Mouse (Mus musculus) granulocyte monocyte progenitor cell, adult 5-6 weeks (primary cell): Measurements from ENCODE around the gene Atg9b. TPM values are rescaled to one million over a fixed set of nuclear protein-coding genes. Genes with fewer than 3 reads are reported as not detected.
A peak's percentile ranks its signal among the peaks of the same experiment; 100 is the strongest.
"Not testable (repeated sequence)": the region's sequence is repeated elsewhere in the genome, so short reads cannot be mapped to it uniquely, and the experiment has no call there.

Experiments
- ATAC-seq: replicated peaks from 2 replicates; pipeline ENCODE4 v1.8.0; 2016; ENCODE audit warnings: mild to moderate bottlenecking, moderate TSS enrichment, inconsistent platforms; ENCODE audit not compliant: poor library complexity, severe bottlenecking
- total RNA-seq, 2 experiments: library from RNA; stranded (forward) in 1 of 2; stranded (reverse) in 1 of 2; fragments of 200-712, 200-1000 nt in 1 of 2; fragments of >200 nt in 1 of 2; fragmentation: Nextera tagmentation in 1 of 2; gene quantifications; 2 replicates each; pipeline ENCODE4 v1.2.3; 2014 to 2017

Gene Atg9b
- total RNA-seq, 2 experiments from 2014 or later: 4.0 to 5.3 TPM

DNA sequence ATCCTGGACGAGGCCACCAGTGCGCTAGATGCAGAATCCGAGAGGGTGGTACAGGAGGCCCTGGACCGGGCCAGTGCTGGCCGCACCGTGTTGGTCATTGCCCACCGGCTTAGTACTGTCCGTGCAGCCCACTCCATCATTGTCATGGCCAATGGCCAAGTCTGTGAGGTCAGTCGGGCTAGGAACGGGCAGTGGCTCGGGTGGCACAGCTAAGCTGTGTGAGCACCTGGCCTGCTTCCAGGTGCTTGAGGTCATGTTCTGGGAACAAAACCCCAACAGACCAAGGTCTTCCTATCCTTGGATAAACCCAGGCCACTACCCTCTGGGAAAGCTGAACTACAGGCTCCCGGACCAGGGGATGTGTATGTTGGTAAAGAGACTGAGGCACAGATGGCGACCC, 16.7 kb upstream of the Atg9b start:
- no peak for ATAC-seq

DNA sequence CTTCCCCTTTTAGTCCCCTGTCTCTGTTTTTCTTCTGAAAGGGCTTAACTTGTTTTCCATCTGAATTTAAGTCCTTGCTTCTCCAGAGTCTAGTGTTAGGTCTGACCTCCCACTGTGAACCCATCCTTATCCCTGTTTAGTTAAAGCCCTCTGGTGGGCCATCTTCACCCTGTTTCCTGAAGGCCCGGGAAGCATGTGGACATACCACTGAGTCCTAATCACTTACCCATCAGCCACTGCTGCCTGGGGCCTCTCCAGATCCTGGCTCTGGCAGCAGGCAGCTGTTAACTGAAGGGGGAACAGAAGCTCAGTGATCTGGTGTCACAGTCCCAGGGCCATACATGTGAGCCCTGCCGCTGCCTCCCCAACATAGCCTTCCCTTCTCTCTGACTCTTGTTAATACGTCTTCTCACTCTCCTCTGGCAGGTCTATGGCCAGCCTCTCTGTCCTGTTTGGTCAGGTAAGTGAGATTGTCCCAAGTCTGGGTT, 13.5 kb upstream of the Atg9b start:
- no peak for ATAC-seq

DNA sequence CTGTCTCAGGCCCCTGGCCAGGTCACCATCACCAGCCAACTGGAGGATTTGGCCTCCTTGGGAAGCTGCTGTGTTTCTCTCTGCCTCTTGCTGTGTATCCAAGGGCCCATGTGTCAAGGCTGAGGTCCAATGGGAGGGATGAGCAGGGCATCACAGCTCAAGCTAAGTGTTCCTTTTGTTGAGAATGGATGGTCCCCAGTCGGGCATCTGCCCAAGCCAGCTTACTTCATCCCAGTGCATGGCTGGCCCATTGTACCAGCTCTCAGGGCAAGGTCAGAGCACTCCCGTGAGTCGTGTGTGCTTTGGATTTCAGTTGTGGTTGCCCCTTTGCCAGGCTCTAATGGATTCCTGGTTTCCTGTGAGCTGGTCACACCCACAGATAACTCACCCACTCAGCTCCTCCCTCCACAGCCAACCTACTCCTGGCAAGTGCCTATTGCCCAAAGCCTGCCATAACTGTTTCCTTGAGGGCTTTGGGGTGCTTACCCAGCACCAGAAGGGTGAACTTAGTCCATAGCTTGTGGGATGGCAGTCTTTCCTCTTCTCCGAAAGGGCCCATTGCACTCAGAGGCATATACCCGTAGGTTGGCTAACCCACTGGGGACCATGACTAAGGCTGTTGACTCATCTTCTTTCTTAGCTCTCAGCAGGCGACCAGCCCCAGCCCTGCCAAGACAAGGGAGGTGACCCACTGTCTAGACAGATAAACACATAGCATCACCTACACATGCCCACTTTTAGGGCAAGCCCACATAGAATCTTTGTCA, 12.8 kb upstream of the Atg9b start:
- ATAC-seq: no peak

GRCm38 (mm10) chr5:24401969-24402368, 10.0 kb upstream of the Atg9b start:
- ATAC-seq: no peak

- no peak for ATAC-seq
These were observed 9.1 kb upstream of the Atg9b start for GRCm38 (mm10) chr5:24400911-24401605.

GRCm38 (mm10) chr5:24400362-24400761, 8.4 kb upstream of the Atg9b start:
- ATAC-seq: no peak

GRCm38 (mm10) chr5:24399686-24400085, 7.7 kb upstream of the Atg9b start:
- ATAC-seq: no peak

DNA sequence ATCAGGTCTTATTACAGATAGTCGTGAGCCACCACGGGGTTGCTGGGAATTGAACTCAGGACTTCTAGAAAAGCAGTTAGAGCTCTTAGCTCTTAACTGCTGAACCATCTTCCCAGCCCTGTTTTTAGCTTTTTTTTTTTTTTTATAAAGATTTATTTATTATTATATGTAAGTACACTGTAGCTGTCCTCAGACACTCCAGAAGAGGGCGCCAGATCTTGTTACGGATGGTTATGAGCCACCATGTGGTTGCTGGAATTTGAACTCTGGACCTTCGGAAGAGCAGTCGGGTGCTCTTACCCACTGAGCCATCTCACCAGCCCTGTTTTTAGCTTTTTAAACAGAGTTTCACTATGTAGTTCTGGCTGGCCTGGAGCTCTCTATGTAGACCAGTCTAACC, 4.3 kb upstream of the Atg9b start:
- ATAC-seq: not testable (repeated sequence)

GRCm38 (mm10) chr5:24394165-24394894, 2.4 kb upstream of the Atg9b start:
- peak; percentile 81 for ATAC-seq

DNA sequence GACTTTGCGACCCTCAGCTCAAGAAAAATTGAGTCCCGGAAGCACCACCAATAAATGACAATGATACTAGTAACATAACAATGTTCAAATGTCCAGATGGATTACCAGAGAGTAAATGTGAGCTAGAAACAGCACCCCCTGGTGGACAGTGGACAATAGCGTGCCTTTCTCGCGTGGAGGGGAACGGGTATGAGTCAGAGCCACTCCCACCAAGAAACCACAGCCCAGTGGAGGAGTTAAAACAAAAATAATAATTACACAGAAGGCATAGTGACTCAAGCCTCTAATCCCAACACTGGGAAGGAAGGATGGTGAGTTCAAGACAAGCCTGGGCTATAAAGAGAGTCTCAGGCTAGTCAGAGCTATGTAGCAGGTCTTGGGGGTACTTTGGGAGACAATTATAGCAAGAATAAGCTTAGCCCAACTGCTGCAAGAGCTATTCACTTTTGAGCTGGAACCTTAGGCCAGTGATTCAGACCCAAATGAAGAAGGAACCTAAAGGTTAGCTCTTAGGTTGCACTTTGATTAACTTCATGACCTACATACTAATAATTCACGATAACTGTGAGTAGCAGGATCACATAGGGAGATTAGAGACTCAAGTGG, 1.6 kb upstream of the Atg9b start, which contains the start of gene Abcb8:
Abcb8 (plus strand) TSS at position 272 of the 606 bp plus-strand sequence.
- peak; percentile 57 for ATAC-seq

- ATAC-seq: no peak
These were observed 781 bp upstream of the Atg9b start for GRCm38 (mm10) chr5:24392724-24393123.

GRCm38 (mm10) chr5:24389658-24390020, 2.3 kb downstream of the Atg9b start:
- no peak for ATAC-seq

- ATAC-seq: peak; percentile 34
These were observed 2.8 kb downstream of the Atg9b start for GRCm38 (mm10) chr5:24389011-24389657.

- ATAC-seq: peak; percentile 3
These were observed 3.6 kb downstream of the Atg9b start for GRCm38 (mm10) chr5:24388246-24388915.

- ATAC-seq: peak; percentile 8
These were observed 4.4 kb downstream of the Atg9b start for GRCm38 (mm10) chr5:24387264-24388241.

DNA sequence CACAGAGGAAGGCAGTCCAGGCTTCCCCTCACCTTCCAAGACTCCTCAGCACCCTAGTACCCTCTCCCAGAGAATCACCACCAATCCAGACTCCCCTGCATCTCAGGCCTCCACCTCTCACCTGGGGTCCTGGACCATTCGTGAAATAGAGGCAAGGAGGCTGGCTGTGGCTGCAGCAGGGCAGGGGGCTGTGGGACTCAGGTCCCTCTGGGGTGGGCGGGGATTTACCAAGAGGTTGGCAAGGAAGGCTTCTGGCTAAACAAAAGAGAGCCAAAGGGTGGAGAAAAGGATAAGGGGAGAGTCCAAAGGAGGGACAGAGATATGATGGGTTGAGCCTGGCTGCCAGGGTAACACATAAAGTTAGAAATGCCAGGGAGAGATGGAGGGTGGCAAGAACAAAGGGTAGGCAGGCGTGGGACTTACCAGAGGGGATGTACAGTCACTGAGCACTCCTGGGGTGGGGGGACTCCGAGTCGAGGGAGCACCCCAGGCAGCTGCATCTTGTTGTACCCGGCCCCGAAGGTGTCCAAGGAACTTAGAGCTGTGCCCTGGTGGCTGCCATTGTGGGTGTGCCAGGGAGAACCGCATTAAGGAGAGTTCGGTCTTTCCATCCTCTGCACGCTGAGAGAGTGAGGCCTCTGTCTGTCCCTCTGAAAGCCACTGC, 5.9 kb downstream of the Atg9b start:
- no peak for ATAC-seq

DNA sequence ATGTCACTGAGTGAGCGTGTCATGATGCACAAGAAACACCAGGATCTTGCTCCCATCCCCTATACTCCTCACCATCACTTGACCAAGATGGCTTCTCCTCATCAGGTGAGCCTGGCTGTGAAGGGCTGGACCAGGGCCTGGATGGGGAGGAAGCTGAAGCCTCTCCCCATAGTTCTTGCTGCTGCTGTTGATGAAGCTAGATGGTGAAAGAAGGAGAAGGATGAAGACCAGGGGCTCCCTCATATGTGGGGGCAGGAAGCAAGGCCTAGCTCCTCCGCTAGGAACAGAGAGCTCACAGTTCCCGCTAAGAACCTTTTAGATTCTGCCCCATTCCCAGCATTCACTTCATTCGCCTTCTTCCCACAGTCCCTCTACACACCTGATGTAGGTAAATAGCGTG, 6.6 kb downstream of the Atg9b start:
- no peak for ATAC-seq

DNA sequence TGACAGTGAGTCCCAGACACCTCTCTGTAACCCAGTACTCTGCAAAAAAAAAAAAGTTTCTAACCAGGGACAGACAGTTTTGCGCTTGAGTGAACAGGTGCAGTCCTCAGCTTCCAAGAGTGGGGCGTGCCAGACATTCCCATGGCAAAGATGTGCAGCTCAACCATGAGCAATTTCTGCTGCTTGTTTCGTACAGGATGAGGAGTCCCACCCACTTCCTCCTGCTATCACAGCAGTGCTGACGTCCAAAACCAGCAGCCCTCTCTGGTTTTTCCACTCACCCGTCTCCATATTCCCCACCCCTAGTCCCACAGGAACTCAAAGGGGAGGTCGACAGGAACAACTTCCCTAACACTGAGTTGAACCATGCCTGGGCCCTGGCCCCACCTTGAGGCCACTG, 7.5 kb downstream of the Atg9b start:
- peak; percentile 19 for ATAC-seq
